Mouse (Mus musculus) liver, embryonic 15.5 days (tissue): ENCODE results near the gene Milr1. TPM values are rescaled to one million over a fixed set of nuclear protein-coding genes. Genes with fewer than 3 reads are reported as not detected.

ENCODE experiments used
- ATAC-seq: fragments of 200-750 bp; cut with Nextera tagmentation; 2 replicates; pipeline ENCODE4 v1.8.0; 2017; ENCODE audit warnings: moderate number of reproducible peaks, mild to moderate bottlenecking, moderate library complexity; ENCODE audit not compliant: insufficient read depth
- H3K27ac ChIP-seq: fragments of 300-500 bp; sonication (generic); replicated peaks from 2 replicates; pipeline ENCODE4 v1.5.1; 2015; ENCODE audit warnings: mild to moderate bottlenecking, inconsistent platforms
- H3K27me3 ChIP-seq: fragments of 300-500 bp; sonication (generic); 2 replicates; pipeline ENCODE4 v1.6.1; 2015; ENCODE audit warnings: mild to moderate bottlenecking, inconsistent platforms
- H3K36me3 ChIP-seq: fragments of 300-500 bp; sonication (generic); replicated peaks from 2 replicates; pipeline ENCODE4 v1.6.1; 2015; ENCODE audit warnings: moderate library complexity, mild to moderate bottlenecking, inconsistent platforms
- H3K4me1 ChIP-seq: fragments of 300-500 bp; sonication (generic); replicated peaks from 2 replicates; pipeline ENCODE4 v1.6.1; 2015; ENCODE audit warnings: inconsistent platforms
- H3K4me2 ChIP-seq: fragments of 300-500 bp; sonication (generic); 2 replicates; pipeline ENCODE4 v1.6.1; 2015; ENCODE audit warnings: moderate library complexity, mild to moderate bottlenecking, inconsistent platforms
- H3K4me3 ChIP-seq: fragments of 300-500 bp; sonication (generic); replicated peaks from 2 replicates; pipeline ENCODE4 v1.5.1; 2015; ENCODE audit warnings: mild to moderate bottlenecking, inconsistent platforms
- H3K9ac ChIP-seq: fragments of 300-500 bp; sonication (generic); 2 replicates; pipeline ENCODE4 v1.6.1; 2015; ENCODE audit warnings: moderate library complexity, mild to moderate bottlenecking, inconsistent platforms
- H3K9me3 ChIP-seq: fragments of 300-500 bp; sonication (generic); replicated peaks from 2 replicates; pipeline ENCODE4 v1.6.1; 2016; ENCODE audit warnings: inconsistent platforms
- WGBS: fragments of 180-500 bp; shearing (Covaris S2); methylation state at CpG from one replicate; pipeline ENCODE4 v1.1.7; 2015; ENCODE audit warnings: mixed read lengths; ENCODE audit not compliant: insufficient replicate concordance; 5-methylcytosine and 5-hydroxymethylcytosine counted together
- polyA plus RNA-seq: library from polyadenylated mRNA; unstranded; fragments of >200 nt; fragmentation: Nextera tagmentation; extraction: Ambion mirVana; gene quantifications from 2 replicates; pipeline ENCODE4 v1.2.1, GENCODE M21; 2015

The Milr1 gene
- polyA plus RNA-seq, 1 experiment from 2014 or later: 3.2 TPM

DNA sequence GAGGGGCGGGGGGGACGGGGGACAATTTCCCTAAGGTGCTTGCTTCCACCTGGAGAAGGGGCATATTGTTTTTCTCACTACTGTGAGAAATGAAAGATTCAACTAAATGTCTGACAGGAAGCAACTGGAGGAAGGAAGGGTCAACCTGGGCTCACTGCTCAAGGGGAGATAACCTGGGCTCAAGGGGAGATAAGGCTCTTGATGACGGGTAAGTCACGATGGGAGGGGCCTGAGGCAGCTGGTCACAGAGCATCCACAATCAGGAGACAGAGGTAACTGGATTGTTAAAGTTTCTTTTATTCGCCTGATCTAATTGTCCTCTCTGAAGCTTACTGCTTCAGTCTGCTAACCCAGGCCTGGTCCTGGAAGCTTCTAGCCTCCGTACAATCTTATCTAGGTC lies 2.3 kb downstream of the Milr1 start:
- Histone ChIP-seq H3K36me3 (no peaks in the 10 kb centered on the region), H3K27me3 (peaks cover 11% of the 10 kb centered on the region), H3K9me3 (no peaks in the 10 kb centered on the region), H3K4me3 (no peak overlapping the region), H3K27ac (no peak overlapping the region), H3K4me1 (peaks cover 16% of the 10 kb centered on the region), H3K4me2 (no peak overlapping the region), H3K9ac (no peak overlapping the region)
- WGBS: 54% methylated on average over 6 of the region's 6 CpGs
- ATAC-seq: no peak

- Histone ChIP-seq H3K27ac (no peak overlapping the region), H3K9me3 (no peaks in the 10 kb centered on the region), H3K36me3 (no peaks in the 10 kb centered on the region), H3K9ac (no peak overlapping the region), H3K27me3 (peaks cover 11% of the 10 kb centered on the region), H3K4me1 (peaks cover 16% of the 10 kb centered on the region), H3K4me3 (no peak overlapping the region), H3K4me2 (no peak overlapping the region)
- 40% methylated on average over 5 of the region's 5 CpGs for WGBS
- no peak for ATAC-seq
Measured at GRCm38 (mm10) chr11:106755583-106755982, 4.6 kb downstream of the Milr1 start.

DNA sequence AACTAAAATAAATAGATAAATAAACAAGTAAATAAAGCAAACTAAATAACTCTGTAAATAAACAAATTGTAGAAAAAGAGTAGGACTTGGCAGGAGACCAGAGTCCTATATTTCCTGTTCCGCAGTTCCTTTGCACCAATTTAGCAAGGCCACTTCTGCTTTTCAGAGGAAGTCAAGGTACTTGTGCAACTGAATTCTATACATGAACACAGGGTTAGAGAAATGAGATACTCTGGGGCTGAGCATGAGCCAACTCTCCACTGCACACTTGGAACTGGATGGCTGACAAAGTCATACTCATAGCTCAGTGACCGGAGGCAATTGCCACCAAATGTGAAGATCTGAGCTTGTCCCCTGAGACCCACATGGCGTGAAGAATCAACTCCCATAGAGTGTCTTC lies 8.0 kb downstream of the Milr1 start:
- no peak overlapping the region for H3K4me3 ChIP-seq
- H3K4me1 ChIP-seq: peaks cover 17% of the 10 kb centered on the region
- no peaks in the 10 kb centered on the region for H3K9me3 ChIP-seq
- H3K9ac ChIP-seq: no peak overlapping the region
- no peak for ATAC-seq
- H3K27me3 ChIP-seq: no peaks in the 10 kb centered on the region
- WGBS: 53% methylated on average over 3 of the region's 3 CpGs
- no peak overlapping the region; the same call in 1 of the 2 replicates for H3K27ac ChIP-seq
- H3K36me3 ChIP-seq: no peaks in the 10 kb centered on the region
- peak overlapping the region; percentile 21; the same call in 1 of the 2 replicates for H3K4me2 ChIP-seq

GRCm38 (mm10) chr11:106760511-106760910 lies 9.5 kb downstream of the Milr1 start:
- H3K4me3 ChIP-seq: no peak overlapping the region
- H3K9ac ChIP-seq: no peak overlapping the region
- 0 out of 2 replicates have a peak, but pooled peaks cover 6% of the 10 kb centered on the region for H3K36me3 ChIP-seq
- H3K4me2 ChIP-seq: no peak overlapping the region
- peaks cover 24% of the 10 kb centered on the region for H3K4me1 ChIP-seq
- WGBS: 75% methylated on average over 5 of the region's 5 CpGs
- ATAC-seq: no peak
- no peaks in the 10 kb centered on the region for H3K9me3 ChIP-seq
- H3K27ac ChIP-seq: no peak overlapping the region
- no peaks in the 10 kb centered on the region for H3K27me3 ChIP-seq

- Histone ChIP-seq H3K4me2 (no peak overlapping the region), H3K4me3 (no peak overlapping the region), H3K27me3 (no peaks in the 10 kb centered on the region), H3K27ac (peak overlapping the region; percentile 68), H3K4me1 (peaks cover 24% of the 10 kb centered on the region), H3K9me3 (no peaks in the 10 kb centered on the region), H3K36me3 (peaks cover 22% of the 10 kb centered on the region), H3K9ac (no peak overlapping the region)
- peak; percentile 35; the same call in 1 of the 2 replicates for ATAC-seq
- WGBS: 12% methylated on average over 5 of the region's 5 CpGs
Measured at GRCm38 (mm10) chr11:106762139-106762799, 11.2 kb downstream of the Milr1 start.

- H3K27me3 ChIP-seq: no peaks in the 10 kb centered on the region
- no peak overlapping the region for H3K9ac ChIP-seq
- no peak for ATAC-seq
- peaks cover 21% of the 10 kb centered on the region for H3K4me1 ChIP-seq
- H3K4me3 ChIP-seq: no peak overlapping the region
- H3K36me3 ChIP-seq: peaks cover 27% of the 10 kb centered on the region
- H3K27ac ChIP-seq: peak overlapping the region; percentile 68
- H3K9me3 ChIP-seq: no peaks in the 10 kb centered on the region
- WGBS: 45% methylated on average over 9 of the region's 9 CpGs
- H3K4me2 ChIP-seq: no peak overlapping the region
Measured at GRCm38 (mm10) chr11:106762800-106763185, 11.8 kb downstream of the Milr1 start.

DNA sequence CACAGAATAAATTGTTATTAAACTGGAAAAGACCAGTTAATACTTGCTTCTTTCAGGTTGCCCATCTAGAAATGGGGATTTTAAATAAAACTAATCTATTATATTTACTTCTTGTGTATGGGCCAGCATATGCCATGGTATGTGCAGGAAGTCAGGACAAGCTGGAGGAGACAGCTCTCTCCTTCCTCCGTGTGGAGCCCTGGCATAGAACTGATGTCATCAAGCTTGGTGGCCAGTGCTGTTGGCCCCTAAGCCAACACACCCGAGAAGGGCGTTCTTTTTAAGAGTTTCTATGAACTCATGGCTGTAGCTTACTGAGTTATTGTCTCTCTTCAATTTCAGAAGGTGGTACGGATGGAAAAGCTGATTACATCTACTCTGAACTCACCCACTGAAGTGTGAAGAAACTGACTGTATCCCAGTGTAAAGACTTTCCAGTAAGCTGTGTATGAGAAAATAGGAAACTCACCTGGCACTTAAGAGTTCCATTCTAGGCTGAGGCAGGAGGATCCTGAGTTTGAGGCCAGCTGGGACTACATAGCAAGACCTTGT lies 15.7 kb downstream of the Milr1 start:
- Histone ChIP-seq H3K27me3 (no peaks in the 10 kb centered on the region), H3K4me1 (peaks cover 20% of the 10 kb centered on the region), H3K36me3 (peaks cover 59% of the 10 kb centered on the region), H3K4me3 (no peak overlapping the region), H3K9me3 (no peaks in the 10 kb centered on the region), H3K9ac (no peak overlapping the region), H3K27ac (no peak overlapping the region), H3K4me2 (no peak overlapping the region)
- 77% methylated on average over 4 of the region's 4 CpGs for WGBS
- no peak for ATAC-seq

GRCm38 (mm10) chr11:106767516-106767915 lies 16.5 kb downstream of the Milr1 start:
- peaks cover 15% of the 10 kb centered on the region for H3K4me1 ChIP-seq
- H3K9me3 ChIP-seq: no peaks in the 10 kb centered on the region
- H3K9ac ChIP-seq: no peak overlapping the region
- no peak overlapping the region for H3K4me3 ChIP-seq
- no peak for ATAC-seq
- no peak overlapping the region for H3K4me2 ChIP-seq
- peaks cover 66% of the 10 kb centered on the region for H3K36me3 ChIP-seq
- WGBS: 79% methylated on average over 4 of the region's 4 CpGs
- H3K27ac ChIP-seq: no peak overlapping the region
- H3K27me3 ChIP-seq: no peaks in the 10 kb centered on the region

DNA sequence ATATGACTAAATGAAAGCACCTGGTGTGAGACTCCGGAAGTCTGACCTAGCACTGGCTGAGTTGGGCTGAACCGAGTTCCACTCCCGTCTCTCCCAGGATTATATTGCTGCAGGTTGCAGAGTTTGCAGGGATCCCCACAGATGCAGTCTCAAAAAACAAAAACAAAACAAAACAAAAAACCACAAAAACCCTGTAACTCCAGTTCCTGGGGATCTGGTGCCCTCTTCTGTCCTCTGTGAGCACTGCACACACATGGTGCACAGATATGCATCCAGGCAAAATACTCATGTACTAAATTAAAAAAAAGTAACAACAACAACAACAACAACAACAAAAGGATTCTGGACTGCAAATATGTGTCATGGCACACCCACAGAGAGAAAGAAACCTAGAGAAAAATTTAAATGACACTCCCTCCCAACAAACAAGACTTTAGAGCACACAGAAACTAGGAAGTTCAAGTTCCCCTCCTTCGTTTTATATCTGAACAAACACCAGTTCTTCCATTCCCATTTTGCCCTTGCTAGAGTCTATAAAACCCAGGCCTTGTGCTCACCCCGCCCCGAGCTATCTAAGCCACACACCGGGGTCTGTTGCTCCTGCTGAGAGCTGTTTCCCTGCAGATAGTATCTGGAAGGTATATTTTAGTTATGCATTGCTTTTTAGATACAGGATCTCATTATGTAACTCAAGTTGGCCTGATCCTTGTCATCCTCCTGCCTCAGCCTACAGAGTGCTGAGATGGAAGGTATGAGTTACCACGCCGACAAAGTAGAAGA lies 19.4 kb downstream of the Milr1 start:
- H3K36me3 ChIP-seq: peaks cover 90% of the 10 kb centered on the region
- H3K4me1 ChIP-seq: no peaks in the 10 kb centered on the region
- no peak overlapping the region for H3K9ac ChIP-seq
- 63% methylated on average over 9 of the region's 9 CpGs for WGBS
- H3K27me3 ChIP-seq: no peaks in the 10 kb centered on the region
- H3K4me2 ChIP-seq: no peak overlapping the region
- H3K9me3 ChIP-seq: no peaks in the 10 kb centered on the region
- no peak overlapping the region for H3K4me3 ChIP-seq
- peak; percentile 23; the same call in 1 of the 2 replicates for ATAC-seq
- no peak overlapping the region for H3K27ac ChIP-seq

DNA sequence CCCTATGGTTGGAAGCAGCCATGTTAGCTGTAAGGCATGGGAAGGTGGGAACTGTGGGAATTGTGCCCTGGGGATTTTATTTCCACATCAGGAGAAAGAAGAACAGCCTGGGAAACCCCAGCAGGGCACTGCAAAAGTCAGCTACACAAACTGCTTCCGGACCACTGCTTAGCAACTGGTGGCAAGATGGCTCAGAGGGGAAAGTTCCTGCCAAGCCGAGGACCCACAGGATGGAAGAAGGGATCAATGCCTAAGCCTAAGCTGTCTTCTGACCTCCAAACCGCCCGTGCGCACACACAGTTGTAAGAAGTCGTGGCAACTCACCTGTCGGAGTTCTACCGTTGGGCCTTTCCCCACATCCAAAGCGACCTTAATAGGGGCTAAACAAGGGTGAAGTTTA lies 22.0 kb downstream of the Milr1 start:
- Histone ChIP-seq H3K36me3 (peaks cover 85% of the 10 kb centered on the region), H3K4me1 (peaks cover 16% of the 10 kb centered on the region), H3K9ac (no peak overlapping the region), H3K27me3 (no peaks in the 10 kb centered on the region), H3K4me2 (no peak overlapping the region), H3K4me3 (no peak overlapping the region), H3K9me3 (no peaks in the 10 kb centered on the region), H3K27ac (no peak overlapping the region)
- 82% methylated on average over 9 of the region's 9 CpGs for WGBS
- no peak for ATAC-seq

DNA sequence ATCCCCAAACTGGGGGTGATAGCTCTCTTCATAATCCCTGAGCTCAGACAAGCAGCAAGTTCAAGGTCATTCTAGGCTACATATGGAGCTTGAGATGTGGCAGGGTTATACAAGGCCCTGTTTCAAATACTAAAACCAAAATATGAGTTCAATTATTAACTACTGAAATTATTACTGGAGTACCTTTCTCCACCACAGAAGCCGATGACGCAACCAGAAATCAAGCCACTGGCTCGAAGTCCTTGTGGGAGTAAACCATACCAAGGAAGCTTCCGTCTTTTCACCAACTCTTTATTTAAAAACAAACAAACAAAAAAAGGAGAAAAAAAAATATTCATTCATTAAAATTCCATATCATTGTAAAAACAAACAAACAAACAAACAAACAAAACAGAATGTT lies 25.9 kb downstream of the Milr1 start:
- ATAC-seq: no peak
- H3K4me3 ChIP-seq: no peak overlapping the region
- H3K27me3 ChIP-seq: no peaks in the 10 kb centered on the region
- H3K27ac ChIP-seq: no peak overlapping the region
- peaks cover 33% of the 10 kb centered on the region for H3K4me1 ChIP-seq
- 64% methylated on average over 4 of the region's 4 CpGs for WGBS
- no peaks in the 10 kb centered on the region for H3K9me3 ChIP-seq
- no peak overlapping the region for H3K9ac ChIP-seq
- peaks cover 72% of the 10 kb centered on the region for H3K36me3 ChIP-seq
- no peak overlapping the region; the same call in 1 of the 2 replicates for H3K4me2 ChIP-seq
